Mouse (Mus musculus): ENCODE results near the gene Sox11. TPM values are rescaled to one million over a fixed set of nuclear protein-coding genes. Genes with fewer than 3 reads are reported as not detected.

Gene Sox11
- polyA plus RNA-seq, 1 experiment = 60.1 TPM

DNA sequence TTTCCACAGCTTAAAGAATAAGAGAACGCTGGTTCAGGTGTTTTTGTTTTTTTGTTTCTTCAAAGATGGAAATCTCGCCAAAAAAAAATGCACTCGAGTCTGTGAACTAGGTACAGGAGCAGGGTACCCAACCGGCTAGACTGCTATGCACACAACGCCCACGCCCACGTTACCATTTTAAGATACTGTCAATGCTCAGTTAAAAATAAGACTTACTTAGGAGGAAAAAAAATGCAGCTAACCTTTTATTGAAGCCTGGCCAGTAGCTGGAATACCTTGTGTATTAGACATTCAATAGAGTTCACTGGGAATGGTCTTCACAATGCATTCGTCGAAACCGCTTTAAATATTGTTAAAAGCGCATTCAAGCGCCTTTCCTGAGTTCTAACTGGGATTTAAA lies 4.3 kb downstream of the Sox11 start:
- Histone ChIP-seq H3K4me3 (ENCODE audit: low read depth, low read length) (peak overlapping the region; percentile 18), H3K4me1 (ENCODE audit: control insufficient read depth, insufficient read depth, low read length) (peaks cover 2% of the 10 kb centered on the region), H3K27ac (ENCODE audit: insufficient read depth, low read length) (no peak overlapping the region), H3K36me3 (ENCODE audit: control insufficient read depth, insufficient read depth, low read length, poor library complexity, severe bottlenecking) (peaks cover 4% of the 10 kb centered on the region; the same call in 1 of the 2 replicates), H3K27me3 (ENCODE audit: control insufficient read depth, insufficient read depth, low read length, poor library complexity, severe bottlenecking) (no peaks in the 10 kb centered on the region; the same call in 1 of the 2 replicates), H3K9ac (ENCODE audit: low read depth, poor library complexity, severe bottlenecking) (no peak overlapping the region), H3K9me3 (replicated peaks; ENCODE audit: control insufficient read depth, insufficient read depth, low read length, poor library complexity, severe bottlenecking) (no peaks in the 10 kb centered on the region)
- TF ChIP-seq EP300 (IDR thresholded peaks at IDR 0.05; ENCODE audit: insufficient read depth, low read depth, low read length) (no peak), CTCF (IDR thresholded peaks at IDR 0.05; ENCODE audit: low read depth, low read length) (no peak), POLR2A (IDR thresholded peaks at IDR 0.05; ENCODE audit: insufficient read depth, low read length) (no peak)

DNA sequence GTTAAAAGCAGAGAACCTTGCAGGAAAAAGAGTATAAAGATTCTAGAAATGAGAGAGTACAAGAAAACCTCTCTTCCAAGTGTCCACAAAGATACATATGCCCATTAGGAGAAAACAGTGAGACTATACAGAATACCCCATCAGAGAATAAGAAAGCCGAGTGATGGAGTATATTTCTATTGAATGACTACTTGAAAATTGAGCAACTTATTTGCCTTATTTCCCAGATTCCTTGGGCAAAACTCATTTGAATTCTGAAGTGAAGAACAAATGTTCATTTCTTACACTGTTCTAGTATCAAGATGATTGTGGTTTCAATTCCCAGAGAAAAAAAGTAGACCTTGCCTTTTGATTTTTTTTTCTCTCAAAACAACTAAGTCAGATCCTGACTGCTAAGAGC lies 4.9 kb downstream of the Sox11 start:
- Histone ChIP-seq H3K4me1 (ENCODE audit: control insufficient read depth, insufficient read depth, low read length) (peaks cover 2% of the 10 kb centered on the region), H3K27ac (ENCODE audit: insufficient read depth, low read length) (no peak overlapping the region), H3K36me3 (ENCODE audit: control insufficient read depth, insufficient read depth, low read length, poor library complexity, severe bottlenecking) (peaks cover 4% of the 10 kb centered on the region; the same call in 1 of the 2 replicates), H3K9ac (ENCODE audit: low read depth, poor library complexity, severe bottlenecking) (no peak overlapping the region), H3K9me3 (replicated peaks; ENCODE audit: control insufficient read depth, insufficient read depth, low read length, poor library complexity, severe bottlenecking) (no peaks in the 10 kb centered on the region), H3K4me3 (ENCODE audit: low read depth, low read length) (no peak overlapping the region), H3K27me3 (ENCODE audit: control insufficient read depth, insufficient read depth, low read length, poor library complexity, severe bottlenecking) (no peaks in the 10 kb centered on the region; the same call in 1 of the 2 replicates)
- TF ChIP-seq POLR2A (IDR thresholded peaks at IDR 0.05; ENCODE audit: insufficient read depth, low read length) (no peak), EP300 (IDR thresholded peaks at IDR 0.05; ENCODE audit: insufficient read depth, low read depth, low read length) (no peak), CTCF (IDR thresholded peaks at IDR 0.05; ENCODE audit: low read depth, low read length) (no peak)

DNA sequence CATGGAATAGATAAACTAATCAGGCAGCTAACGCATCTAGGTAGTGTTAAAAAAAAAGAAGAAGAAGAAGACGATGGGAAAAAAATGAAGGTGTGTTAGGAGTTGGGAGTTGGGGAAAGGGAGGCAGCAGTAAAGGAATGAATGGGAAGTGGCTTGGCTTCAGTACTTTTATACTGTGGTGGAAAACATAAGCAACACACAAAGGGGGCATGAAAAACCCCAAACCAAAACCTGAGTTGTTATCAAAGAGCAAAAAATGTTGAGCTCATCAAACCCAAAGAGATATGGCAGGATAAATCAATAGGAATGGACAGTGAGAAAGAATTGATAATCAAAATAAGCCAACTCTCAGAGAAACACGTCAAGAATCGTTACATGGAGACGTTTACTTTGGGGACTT lies 5.6 kb downstream of the Sox11 start:
- H3K27me3 ChIP-seq (ENCODE audit: control insufficient read depth, insufficient read depth, low read length, poor library complexity, severe bottlenecking) = no peaks in the 10 kb centered on the region; the same call in 1 of the 2 replicates
- TF ChIP-seq EP300 (IDR thresholded peaks at IDR 0.05; ENCODE audit: insufficient read depth, low read depth, low read length) (no peak), POLR2A (IDR thresholded peaks at IDR 0.05; ENCODE audit: insufficient read depth, low read length) (no peak), CTCF (IDR thresholded peaks at IDR 0.05; ENCODE audit: low read depth, low read length) (no peak)
- no peak overlapping the region for H3K4me3 ChIP-seq (ENCODE audit: low read depth, low read length)
- no peak overlapping the region for H3K27ac ChIP-seq (ENCODE audit: insufficient read depth, low read length)
- no peak overlapping the region for H3K9ac ChIP-seq (ENCODE audit: low read depth, poor library complexity, severe bottlenecking)
- H3K36me3 ChIP-seq (ENCODE audit: control insufficient read depth, insufficient read depth, low read length, poor library complexity, severe bottlenecking) = peaks cover 4% of the 10 kb centered on the region; the same call in 1 of the 2 replicates
- peaks cover 2% of the 10 kb centered on the region for H3K4me1 ChIP-seq (ENCODE audit: control insufficient read depth, insufficient read depth, low read length)
- H3K9me3 ChIP-seq (replicated peaks; ENCODE audit: control insufficient read depth, insufficient read depth, low read length, poor library complexity, severe bottlenecking) = no peaks in the 10 kb centered on the region

DNA sequence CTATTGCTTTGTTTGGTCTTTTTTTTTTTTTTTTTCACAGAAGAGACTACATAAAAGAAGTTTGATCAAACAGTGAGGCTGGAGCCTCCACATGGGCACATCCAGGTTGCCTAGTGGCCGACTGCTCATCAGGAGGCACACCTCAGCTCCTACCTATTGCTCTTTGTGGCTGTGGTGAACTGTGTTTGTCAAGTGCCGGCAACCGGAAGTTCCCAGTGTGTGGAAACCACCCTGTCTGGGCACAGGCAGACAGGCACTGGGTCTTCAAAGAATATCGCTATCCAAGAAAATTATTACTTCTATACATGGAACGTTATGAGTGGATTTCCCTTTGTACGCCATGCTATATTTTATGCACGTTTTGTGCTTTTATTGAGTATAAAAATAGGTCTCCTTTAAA lies 6.0 kb downstream of the Sox11 start:
- no peak overlapping the region for H3K4me3 ChIP-seq (ENCODE audit: low read depth, low read length)
- peaks cover 2% of the 10 kb centered on the region for H3K4me1 ChIP-seq (ENCODE audit: control insufficient read depth, insufficient read depth, low read length)
- no peaks in the 10 kb centered on the region for H3K9me3 ChIP-seq (replicated peaks; ENCODE audit: control insufficient read depth, insufficient read depth, low read length, poor library complexity, severe bottlenecking)
- no peaks in the 10 kb centered on the region; the same call in 1 of the 2 replicates for H3K27me3 ChIP-seq (ENCODE audit: control insufficient read depth, insufficient read depth, low read length, poor library complexity, severe bottlenecking)
- no peak overlapping the region for H3K9ac ChIP-seq (ENCODE audit: low read depth, poor library complexity, severe bottlenecking)
- no peak overlapping the region for H3K27ac ChIP-seq (ENCODE audit: insufficient read depth, low read length)
- TF ChIP-seq POLR2A (IDR thresholded peaks at IDR 0.05; ENCODE audit: insufficient read depth, low read length) (no peak), EP300 (IDR thresholded peaks at IDR 0.05; ENCODE audit: insufficient read depth, low read depth, low read length) (no peak), CTCF (IDR thresholded peaks at IDR 0.05; ENCODE audit: low read depth, low read length) (no peak)
- H3K36me3 ChIP-seq (ENCODE audit: control insufficient read depth, insufficient read depth, low read length, poor library complexity, severe bottlenecking) = peaks cover 4% of the 10 kb centered on the region; the same call in 1 of the 2 replicates

DNA sequence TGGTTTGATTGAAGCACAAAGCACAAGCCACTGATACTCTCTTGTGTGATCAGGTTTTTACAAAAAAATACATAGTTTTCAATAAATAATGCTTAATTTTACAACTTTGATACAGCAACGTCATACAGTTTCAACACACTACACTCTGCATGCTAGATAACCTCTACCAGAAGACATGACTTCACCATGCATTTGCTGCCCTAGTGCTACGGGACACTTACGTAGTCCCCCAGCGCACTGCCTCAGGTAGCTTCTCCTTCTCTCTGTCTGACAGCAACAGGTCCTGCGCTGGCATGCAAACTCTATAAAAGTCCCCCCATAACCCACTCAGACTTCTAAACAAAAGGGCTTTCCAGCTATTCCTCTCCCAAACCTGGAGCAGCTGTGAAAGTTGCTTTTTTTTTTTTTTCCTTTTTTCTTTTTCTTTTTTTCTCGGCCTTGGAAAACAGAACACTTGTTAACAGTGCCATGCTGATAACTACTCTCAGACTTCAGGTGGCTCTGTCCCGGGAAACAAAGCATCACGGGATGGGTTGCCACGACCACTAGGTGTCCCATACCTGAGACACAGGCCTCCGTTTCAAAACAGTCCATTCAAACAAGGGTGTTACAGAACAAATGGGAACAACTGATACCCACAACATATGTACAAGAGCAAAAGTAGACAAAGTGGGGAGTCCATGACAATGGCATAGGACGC lies 6.9 kb downstream of the Sox11 start:
- Histone ChIP-seq H3K4me3 (ENCODE audit: low read depth, low read length) (no peak overlapping the region), H3K4me1 (ENCODE audit: control insufficient read depth, insufficient read depth, low read length) (peaks cover 2% of the 10 kb centered on the region), H3K9me3 (replicated peaks; ENCODE audit: control insufficient read depth, insufficient read depth, low read length, poor library complexity, severe bottlenecking) (no peaks in the 10 kb centered on the region), H3K27ac (ENCODE audit: insufficient read depth, low read length) (no peak overlapping the region), H3K36me3 (ENCODE audit: control insufficient read depth, insufficient read depth, low read length, poor library complexity, severe bottlenecking) (peaks cover 4% of the 10 kb centered on the region; the same call in 1 of the 2 replicates), H3K27me3 (ENCODE audit: control insufficient read depth, insufficient read depth, low read length, poor library complexity, severe bottlenecking) (no peaks in the 10 kb centered on the region; the same call in 1 of the 2 replicates), H3K9ac (ENCODE audit: low read depth, poor library complexity, severe bottlenecking) (no peak overlapping the region)
- no peak for TF ChIP-seq EP300 (IDR thresholded peaks at IDR 0.05; ENCODE audit: insufficient read depth, low read depth, low read length)
- TF ChIP-seq CTCF (IDR thresholded peaks at IDR 0.05; ENCODE audit: low read depth, low read length) = peak; percentile 33
- no peak for TF ChIP-seq POLR2A (IDR thresholded peaks at IDR 0.05; ENCODE audit: insufficient read depth, low read length)

DNA sequence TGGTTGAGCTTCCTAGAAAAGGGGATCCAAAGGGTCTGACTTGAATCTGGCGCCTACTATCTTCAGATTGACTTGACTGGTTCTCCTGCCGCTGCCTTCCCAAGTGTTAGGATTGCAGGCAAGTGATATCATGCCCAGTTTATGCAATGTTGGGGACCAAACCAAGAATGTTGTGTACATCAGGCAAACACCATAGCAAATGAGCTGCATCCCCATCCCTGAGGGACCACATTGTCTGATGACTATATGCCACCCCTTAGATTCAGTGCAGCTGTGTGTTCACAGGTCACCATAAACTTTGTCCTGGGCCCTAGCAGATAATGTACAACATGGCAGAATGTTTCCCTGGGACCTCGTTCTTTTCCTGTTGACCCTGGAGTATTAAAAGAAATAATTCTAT lies 8.8 kb downstream of the Sox11 start:
- H3K9ac ChIP-seq (ENCODE audit: low read depth, poor library complexity, severe bottlenecking) = no peak overlapping the region
- H3K9me3 ChIP-seq (replicated peaks; ENCODE audit: control insufficient read depth, insufficient read depth, low read length, poor library complexity, severe bottlenecking) = no peaks in the 10 kb centered on the region
- H3K36me3 ChIP-seq (ENCODE audit: control insufficient read depth, insufficient read depth, low read length, poor library complexity, severe bottlenecking) = peaks cover 4% of the 10 kb centered on the region; the same call in 1 of the 2 replicates
- H3K27me3 ChIP-seq (ENCODE audit: control insufficient read depth, insufficient read depth, low read length, poor library complexity, severe bottlenecking) = no peaks in the 10 kb centered on the region; the same call in 1 of the 2 replicates
- no peak overlapping the region for H3K4me3 ChIP-seq (ENCODE audit: low read depth, low read length)
- no peak overlapping the region for H3K27ac ChIP-seq (ENCODE audit: insufficient read depth, low read length)
- peaks cover 2% of the 10 kb centered on the region for H3K4me1 ChIP-seq (ENCODE audit: control insufficient read depth, insufficient read depth, low read length)
- TF ChIP-seq POLR2A (IDR thresholded peaks at IDR 0.05; ENCODE audit: insufficient read depth, low read length) (no peak), EP300 (IDR thresholded peaks at IDR 0.05; ENCODE audit: insufficient read depth, low read depth, low read length) (no peak), CTCF (IDR thresholded peaks at IDR 0.05; ENCODE audit: low read depth, low read length) (no peak)

All from ES-Bruce4 (cell line).